Mouse (Mus musculus) spleen, adult 2 months (tissue): ENCODE data around the gene Slc18a2. TPM values are rescaled to one million over a fixed set of nuclear protein-coding genes. Genes with fewer than 3 reads are reported as not detected.

Experiments
- DNase-seq, 2 experiments: peaks; one replicate each; pipeline versions ENCODE4 v3.0.0 to v3.0.0-alpha.2; 2012 to 2021; ENCODE audit warnings: low spot score in 2 of 2, low read depth in 1 of 2
- H3K27ac ChIP-seq: fragments of 200-500 bp; 2 replicates; pipeline ENCODE4 v1.5.1; 2012; ENCODE audit warnings: low read length, inconsistent platforms; ENCODE audit not compliant: insufficient read depth
- H3K27me3 ChIP-seq: fragments of 200-500 bp; 2 replicates; pipeline ENCODE4 v1.6.1; 2012; ENCODE audit warnings: mild to moderate bottlenecking, moderate library complexity, low read length, inconsistent platforms; ENCODE audit not compliant: control insufficient read depth, insufficient read depth
- H3K36me3 ChIP-seq: fragments of 200-500 bp; 2 replicates; pipeline ENCODE4 v1.6.1; 2012; ENCODE audit warnings: mild to moderate bottlenecking, low read length, inconsistent platforms; ENCODE audit not compliant: control insufficient read depth, insufficient read depth
- H3K4me1 ChIP-seq: fragments of 200-500 bp; 2 replicates; pipeline ENCODE4 v1.6.1; 2011; ENCODE audit warnings: inconsistent platforms; ENCODE audit not compliant: control insufficient read depth, insufficient read depth, insufficient read length
- H3K4me3 ChIP-seq: fragments of 200-500 bp; 2 replicates; pipeline ENCODE4 v1.5.1; 2011; ENCODE audit warnings: mild to moderate bottlenecking, inconsistent platforms; ENCODE audit not compliant: insufficient read depth, insufficient read length; ENCODE audit errors: extremely low read depth
- CTCF ChIP-seq: fragments of 200-500 bp; IDR thresholded peaks from 2 replicates; pipeline ENCODE4 v1.5.1; 2011; ENCODE audit warnings: mild to moderate bottlenecking, inconsistent platforms; ENCODE audit not compliant: insufficient read depth, insufficient read length, insufficient replicate concordance; ENCODE audit errors: extremely low read depth
- POLR2A ChIP-seq: fragments of 200-500 bp; IDR thresholded peaks from 2 replicates; pipeline ENCODE4 v1.6.1; 2011; ENCODE audit warnings: low read depth, low read length, inconsistent platforms
- WGBS: fragments of 180-500 bp; shearing (Covaris S2); methylation state at CpG from one replicate; pipeline ENCODE4 v1.1.7; 2018; 5-methylcytosine and 5-hydroxymethylcytosine counted together
- polyA plus RNA-seq: library from polyadenylated mRNA; depleted of rRNA; stranded (reverse); fragments of >200 nt; gene quantifications from 2 replicates; pipeline ENCODE4 v1.2.3, GENCODE M21; 2012

Gene Slc18a2
- polyA plus RNA-seq, 1 experiment = 0.65 TPM

GRCm38 (mm10) chr19:59236046-59236445 is 24.6 kb upstream of the Slc18a2 start:
- Histone ChIP-seq H3K27me3 (no peaks in the 10 kb centered on the region), H3K36me3 (no peaks in the 10 kb centered on the region), H3K4me3 (no peak overlapping the region), H3K27ac (no peak overlapping the region), H3K4me1 (no peaks in the 10 kb centered on the region)
- no peak for TF ChIP-seq CTCF
- TF ChIP-seq POLR2A = no peak
- WGBS = 76% methylated on average over 6 of the region's 6 CpGs
- no peak for DNase-seq

- Histone ChIP-seq H3K4me3 (no peak overlapping the region), H3K27me3 (no peaks in the 10 kb centered on the region), H3K36me3 (no peaks in the 10 kb centered on the region), H3K27ac (no peak overlapping the region), H3K4me1 (no peaks in the 10 kb centered on the region)
- no peak for DNase-seq
- no peak for TF ChIP-seq POLR2A
- TF ChIP-seq CTCF = no peak
- WGBS = 86% methylated on average over 3 of the region's 3 CpGs
These were observed 22.1 kb upstream of the Slc18a2 start for GRCm38 (mm10) chr19:59238630-59239029.

- Histone ChIP-seq H3K27me3 (no peaks in the 10 kb centered on the region), H3K4me3 (no peak overlapping the region), H3K27ac (no peak overlapping the region), H3K4me1 (no peaks in the 10 kb centered on the region), H3K36me3 (no peaks in the 10 kb centered on the region)
- peak; percentile 28 to 68 for DNase-seq
- 21% methylated on average over 17 of the region's 17 CpGs for WGBS
- TF ChIP-seq CTCF (peak; percentile 100), POLR2A (no peak)
These were observed 21.4 kb upstream of the Slc18a2 start for GRCm38 (mm10) chr19:59239124-59239817.

- no peaks in the 10 kb centered on the region for H3K36me3 ChIP-seq
- no peak overlapping the region for H3K4me3 ChIP-seq
- H3K4me1 ChIP-seq = no peaks in the 10 kb centered on the region
- WGBS = 88% methylated on average over 4 of the region's 4 CpGs
- TF ChIP-seq POLR2A (no peak), CTCF (no peak)
- H3K27me3 ChIP-seq = no peaks in the 10 kb centered on the region
- no peak overlapping the region for H3K27ac ChIP-seq
- DNase-seq = no peak
These were observed 18.7 kb upstream of the Slc18a2 start for GRCm38 (mm10) chr19:59241987-59242386.

- 91% methylated on average over 2 of the region's 2 CpGs for WGBS
- H3K4me3 ChIP-seq = no peak overlapping the region
- TF ChIP-seq CTCF = no peak
- TF ChIP-seq POLR2A = no peak
These were observed 17.6 kb upstream of the Slc18a2 start for GRCm38 (mm10) chr19:59243057-59243456.

GRCm38 (mm10) chr19:59248144-59248543 is 12.6 kb upstream of the Slc18a2 start:
- Histone ChIP-seq H3K4me3 (no peak overlapping the region), H3K4me1 (no peaks in the 10 kb centered on the region), H3K27ac (no peak overlapping the region), H3K36me3 (no peaks in the 10 kb centered on the region), H3K27me3 (no peaks in the 10 kb centered on the region)
- no peak for DNase-seq
- no peak for TF ChIP-seq POLR2A
- 76% methylated on average over 4 of the region's 4 CpGs for WGBS

More at GRCm38 (mm10) chr19:59243057-59243456, 17.6 kb upstream of the Slc18a2 start:
- H3K27ac ChIP-seq = no peak overlapping the region
- no peaks in the 10 kb centered on the region for H3K4me1 ChIP-seq
- no peaks in the 10 kb centered on the region for H3K27me3 ChIP-seq
- DNase-seq = no peak
- no peaks in the 10 kb centered on the region for H3K36me3 ChIP-seq

GRCm38 (mm10) chr19:59248553-59249286 is 12.0 kb upstream of the Slc18a2 start:
- Histone ChIP-seq H3K27me3 (no peaks in the 10 kb centered on the region), H3K4me1 (no peaks in the 10 kb centered on the region), H3K36me3 (no peaks in the 10 kb centered on the region), H3K27ac (no peak overlapping the region; the same call in 1 of the 2 replicates), H3K4me3 (no peak overlapping the region)
- DNase-seq = no peak
- TF ChIP-seq CTCF = no peak
- no peak for TF ChIP-seq POLR2A
- 29% methylated on average over 11 of the region's 11 CpGs for WGBS
